ENCODE assay signal across 9 mouse cellular contexts in the genomic region with DNA sequence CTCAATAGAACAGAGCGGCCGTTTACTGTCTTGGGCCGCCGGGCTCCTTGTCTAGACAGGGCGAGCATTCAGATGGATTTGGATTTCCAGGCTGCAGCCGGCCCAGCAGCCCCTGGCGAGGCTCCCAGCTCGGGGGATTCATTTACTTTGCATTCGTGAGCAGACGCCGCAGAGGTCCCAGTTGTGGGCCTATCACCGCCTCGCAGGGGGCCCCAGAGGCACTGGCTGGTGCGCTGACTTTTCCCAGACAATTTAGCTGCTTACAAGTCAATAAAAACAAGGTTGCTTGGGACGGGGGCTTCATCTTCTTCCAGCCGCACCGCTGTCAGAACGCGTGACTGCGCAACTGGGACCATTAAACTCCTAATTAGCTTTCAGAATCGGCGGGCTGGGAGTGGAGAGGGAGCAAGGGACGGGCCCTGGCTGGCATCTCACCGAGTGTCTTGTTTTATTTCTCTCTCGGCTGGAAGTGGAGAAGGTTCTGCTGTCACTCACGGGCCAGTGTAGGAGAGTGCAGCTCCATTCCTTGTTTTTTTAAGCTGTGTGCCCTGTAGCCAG.
DNase-seq lines count a peak whose midpoint lies in the region; ATAC-seq and TF ChIP-seq lines count a peak whose summit lies in the region.
"Had no signal": no experiment of that assay in that cellular context is flagged by ENCODE, and none has a peak within 500 bp of the region (broad histone marks: within the 10 kb centered on the region; RNA-seq: fewer than 3 reads in every experiment).

No protein-coding gene starts in this region.

- H3K9ac ChIP-seq in forebrain, embryonic 11.5 days (ENCODE audit: low read length): peak overlapping the region; percentile 35; the same call in 1 of the 2 replicates
- H3K9ac ChIP-seq in hindbrain, embryonic 16.5 days (ENCODE audit: low read depth, low read length): peak overlapping the region; percentile 2
- H3K9ac ChIP-seq: liver, embryonic 14.5 days had no signal

- peaks cover 63% of the 10 kb centered on the region for H3K27me3 ChIP-seq in E14TG2a.4 (ENCODE audit: insufficient read depth, low read length)
- H3K27me3 ChIP-seq in forebrain, embryonic 11.5 days (ENCODE audit: control insufficient read depth, insufficient read depth, low read length): no peaks in the 10 kb centered on the region; the same call in 1 of the 2 replicates
- H3K27me3 ChIP-seq in hindbrain, embryonic 16.5 days (replicated peaks; ENCODE audit: control insufficient read depth, insufficient read depth, low read length): no peaks in the 10 kb centered on the region
- H3K27me3 ChIP-seq in midbrain, embryonic 10.5 days (ENCODE audit: low read depth, poor library complexity, severe bottlenecking): peaks cover 89% of the 10 kb centered on the region

- H3K4me2 ChIP-seq in forebrain, embryonic 11.5 days (ENCODE audit: low read depth, low read length, severe bottlenecking): peak overlapping the region; percentile 53
- peak overlapping the region; percentile 47 for H3K4me2 ChIP-seq in hindbrain, embryonic 16.5 days (ENCODE audit: low read length)

- DNase-seq in frontal cortex, postnatal 10 days (ENCODE audit: low spot score in 2 of 2): peak; percentile 51 to 65
- no peak for DNase-seq in frontal cortex, postnatal 25 days (ENCODE audit: low spot score in 2 of 2)
- DNase-seq in forebrain, embryonic 11.5 days (ENCODE audit: low spot score): peak; percentile 68
- DNase-seq in midbrain, embryonic 10.5 days (ENCODE audit: low spot score): no peak
- DNase-seq in B cell, adult 2 months: no peak
- no peak for DNase-seq in adrenal gland, postnatal 25 days

- no peak overlapping the region for H3K27ac ChIP-seq in forebrain, embryonic 11.5 days (ENCODE audit: low read depth, low read length)
- H3K27ac ChIP-seq in hindbrain, embryonic 16.5 days (ENCODE audit: low read depth, low read length): no peak overlapping the region
- H3K27ac ChIP-seq in midbrain, embryonic 10.5 days (replicated peaks): peak overlapping the region; percentile 64
- H3K27ac ChIP-seq: liver, embryonic 14.5 days had no signal

- H3K9me3 ChIP-seq in E14TG2a.4 (ENCODE audit: low read length): no peaks in the 10 kb centered on the region
- H3K9me3 ChIP-seq in forebrain, embryonic 11.5 days (ENCODE audit: control insufficient read depth, low read length): no peaks in the 10 kb centered on the region
- 0 out of 2 replicates have a peak, but pooled peaks cover 2% of the 10 kb centered on the region for H3K9me3 ChIP-seq in hindbrain, embryonic 16.5 days (ENCODE audit: control insufficient read depth, low read length)
- H3K9me3 ChIP-seq in midbrain, embryonic 10.5 days (replicated peaks): peaks cover 8% of the 10 kb centered on the region; the same call in 1 of the 2 replicates

- TF ChIP-seq CTCF in E14TG2a.4 (conservative IDR thresholded peaks at IDR 0.05; ENCODE audit: low read length): no peak

- peak; percentile 64 for ATAC-seq in forebrain, embryonic 11.5 days (replicated peaks; ENCODE audit: low FRiP score)
- ATAC-seq in hindbrain, embryonic 16.5 days: peak; percentile 84

- peaks cover 61% of the 10 kb centered on the region for H3K4me1 ChIP-seq in E14TG2a.4 (replicated peaks; ENCODE audit: low read depth, low read length)
- peaks cover 12% of the 10 kb centered on the region for H3K4me1 ChIP-seq in forebrain, embryonic 11.5 days (replicated peaks; ENCODE audit: control insufficient read depth, insufficient read depth, low read length)
- H3K4me1 ChIP-seq in hindbrain, embryonic 16.5 days (ENCODE audit: control insufficient read depth, insufficient read depth, low read depth, low read length): peaks cover 44% of the 10 kb centered on the region
- H3K4me1 ChIP-seq in midbrain, embryonic 10.5 days: peaks cover 51% of the 10 kb centered on the region

- no peaks in the 10 kb centered on the region for H3K36me3 ChIP-seq in E14TG2a.4 (ENCODE audit: insufficient read depth, low read length)
- H3K36me3 ChIP-seq in forebrain, embryonic 11.5 days (ENCODE audit: control insufficient read depth, insufficient read depth, low read length): no peaks in the 10 kb centered on the region
- no peaks in the 10 kb centered on the region for H3K36me3 ChIP-seq in hindbrain, embryonic 16.5 days (ENCODE audit: control insufficient read depth, insufficient read depth, low read length)
- no peaks in the 10 kb centered on the region for H3K36me3 ChIP-seq in midbrain, embryonic 10.5 days

- H3K4me3 ChIP-seq in E14TG2a.4 (replicated peaks; ENCODE audit: low read length): peak overlapping the region; percentile 54
- H3K4me3 ChIP-seq in forebrain, embryonic 11.5 days (ENCODE audit: low read depth, low read length): peak overlapping the region; percentile 27; the same call in 1 of the 2 replicates
- H3K4me3 ChIP-seq in hindbrain, embryonic 16.5 days (ENCODE audit: low read length): peak overlapping the region; percentile 13; the same call in 1 of the 2 replicates
- peak overlapping the region; percentile 49 for H3K4me3 ChIP-seq in midbrain, embryonic 10.5 days

- 1% methylated on average over 26 of the region's 26 CpGs for WGBS in forebrain, embryonic 11.5 days
- 3% methylated on average over 26 of the region's 26 CpGs for WGBS in hindbrain, embryonic 16.5 days
- WGBS in midbrain, embryonic 10.5 days: 3% methylated on average over 26 of the region's 26 CpGs

Comparison
In these comparisons a context has a peak if more than half of its experiments do, and no peak if none do; other contexts are left out.
1. DNase-seq: peak in frontal cortex, postnatal 10 days (2 of 2) and forebrain, embryonic 11.5 days (single experiment); none in frontal cortex, postnatal 25 days (0 of 2), midbrain, embryonic 10.5 days (single experiment), B cell, adult 2 months (0 of 2) and adrenal gland, postnatal 25 days (single experiment).
2. Peak in every context shown above with its lines, with median percentiles within 50 percentile points of each other: H3K4me3 ChIP-seq.